Mouse (Mus musculus) liver, adult 2 months (tissue): ENCODE data around the gene Nelfa.

Experiments used
- CTCF ChIP-seq: fragments of 200-500 bp; IDR thresholded peaks from 2 replicates; pipeline ENCODE4 v1.5.1; 2011; ENCODE audit warnings: low read depth, low read length, control low read depth
- POLR2A ChIP-seq: fragments of 200-500 bp; IDR thresholded peaks from 2 replicates; pipeline ENCODE4 v1.6.1; 2011; ENCODE audit warnings: low read length, control low read depth; ENCODE audit not compliant: insufficient read depth; ENCODE audit errors: extremely low read depth

- TF ChIP-seq CTCF (no peak), POLR2A (no peak)
Measured at GRCm38 (mm10) chr5:33900701-33901263, 35.4 kb downstream of the Nelfa start.
